Mouse (Mus musculus) thymus, adult 18-20 months (tissue): Measurements from ENCODE around the gene Lypd3.

Experiments
- DNase-seq, 2 experiments: peaks; one replicate each; pipeline ENCODE4 v3.0.0; 2022; ENCODE audit warnings: mixed read lengths in 2 of 2

Lypd3 gene

GRCm38 (mm10) chr7:24636264-24636663 lies at the start of gene Lypd3:
Lypd3 (plus strand) TSS chr7:24636550.
- no peak for DNase-seq

- DNase-seq, result no peak
Measured at GRCm38 (mm10) chr7:24586828-24587227, 49.5 kb upstream of the Lypd3 start.

- peak in 1 of 2 experiments; percentile 61 for DNase-seq
Measured at GRCm38 (mm10) chr7:24587330-24588105, 48.8 kb upstream of the Lypd3 start, which contains the start of the genes Ethe1 and Zfp575. Ethe1 (plus strand) TSS chr7:24587543. Zfp575 (minus strand) TSS chr7:24587641.

- no peak for DNase-seq
Measured at GRCm38 (mm10) chr7:24588336-24588735, 48.0 kb upstream of the Lypd3 start.

GRCm38 (mm10) chr7:24591735-24592134 lies 44.6 kb upstream of the Lypd3 start:
- no peak for DNase-seq

GRCm38 (mm10) chr7:24592163-24592562 lies 44.2 kb upstream of the Lypd3 start:
- no peak for DNase-seq

GRCm38 (mm10) chr7:24592781-24593180 lies 43.6 kb upstream of the Lypd3 start:
- no peak for DNase-seq

GRCm38 (mm10) chr7:24593621-24594308 lies 42.6 kb upstream of the Lypd3 start:
- DNase-seq, result peak; percentile 72 to 74

- no peak for DNase-seq
Measured at GRCm38 (mm10) chr7:24594309-24594803, 42.0 kb upstream of the Lypd3 start.

GRCm38 (mm10) chr7:24595464-24595863 lies 40.9 kb upstream of the Lypd3 start:
- no peak for DNase-seq

GRCm38 (mm10) chr7:24598121-24598520 lies 38.2 kb upstream of the Lypd3 start:
- DNase-seq, result no peak

GRCm38 (mm10) chr7:24599211-24600067 lies 36.9 kb upstream of the Lypd3 start:
- no peak for DNase-seq

- DNase-seq, result peak; percentile 80 to 84
Measured at GRCm38 (mm10) chr7:24600941-24601597, 35.3 kb upstream of the Lypd3 start.

- no peak for DNase-seq
Measured at GRCm38 (mm10) chr7:24605561-24605960, 30.8 kb upstream of the Lypd3 start.

GRCm38 (mm10) chr7:24606046-24606445 lies 30.3 kb upstream of the Lypd3 start:
- no peak for DNase-seq

- peak; percentile 66 to 82 for DNase-seq
Measured at GRCm38 (mm10) chr7:24608017-24608416, 28.3 kb upstream of the Lypd3 start.

GRCm38 (mm10) chr7:24608561-24608960 lies 27.8 kb upstream of the Lypd3 start:
- DNase-seq, result peak; percentile 52 to 77

GRCm38 (mm10) chr7:24610144-24610878 lies 26.0 kb upstream of the Lypd3 start, which contains the start of gene Phldb3:
Phldb3 (plus strand) TSS chr7:24610763.
- peak; percentile 59 to 70 for DNase-seq

GRCm38 (mm10) chr7:24610879-24611494 lies 25.4 kb upstream of the Lypd3 start:
- peak; percentile 88 to 93 for DNase-seq

- no peak for DNase-seq
Measured at GRCm38 (mm10) chr7:24611709-24612108, 24.6 kb upstream of the Lypd3 start.
